Mouse (Mus musculus): ENCODE results near the gene Crb2. TPM values are rescaled to one million over a fixed set of nuclear protein-coding genes. Genes with fewer than 3 reads are reported as not detected.

Gene Crb2
- polyA plus RNA-seq, 1 experiment from 2014 or later: 2.2 TPM

DNA sequence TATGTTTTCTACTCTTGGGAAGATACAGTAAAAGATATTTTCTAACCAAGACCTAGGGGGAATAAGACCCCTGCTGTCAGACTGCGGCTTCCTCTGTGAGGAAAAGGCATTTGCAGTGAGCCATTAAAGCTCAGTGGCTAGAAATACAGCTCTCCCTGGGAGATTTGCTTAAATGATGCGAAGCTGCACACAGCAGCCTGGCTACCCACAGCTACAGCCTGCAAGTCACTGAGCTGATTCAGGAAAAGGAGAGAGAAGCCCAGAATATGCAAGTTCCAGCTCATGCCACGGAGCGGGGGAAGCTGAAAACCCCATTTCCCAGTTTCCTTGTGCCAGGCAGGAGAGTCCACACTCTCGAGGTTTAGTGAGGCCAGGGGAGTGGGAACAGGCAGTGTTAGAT is 46.1 kb downstream of the Crb2 start:
- Histone ChIP-seq H3K4me1 (ENCODE audit: control insufficient read depth in 2 of 2, insufficient read depth in 2 of 2, low read length in 2 of 2) (peaks cover 2 to 8% of the 10 kb centered on the region in 2 experiments; a peak in 2 of 4 replicates), H3K4me3 (ENCODE audit: control insufficient read depth in 1 of 2, insufficient read depth in 1 of 2, low read depth in 1 of 2, low read length in 2 of 2) (no peak overlapping the region), H3K27me3 (ENCODE audit: control insufficient read depth, insufficient read depth, low read length) (no peaks in the 10 kb centered on the region), H3K4me2 (ENCODE audit: low read length) (no peak overlapping the region), H3K27ac (replicated peaks in 1 of 2; ENCODE audit: control insufficient read depth in 1 of 2, insufficient read depth in 1 of 2, low read depth in 2 of 2, low read length in 2 of 2) (no peak overlapping the region), H3K9ac (ENCODE audit: low read length) (no peak overlapping the region), H3K9me3 (ENCODE audit: control insufficient read depth, low read length) (no peaks in the 10 kb centered on the region), H3K36me3 (ENCODE audit: control insufficient read depth, insufficient read depth, low read length) (no peaks in the 10 kb centered on the region)
- WGBS: 74% methylated on average over 5 of the region's 5 CpGs
- no peak for ATAC-seq (ENCODE audit: insufficient number of reproducible peaks, insufficient read depth, low FRiP score, low read depth)

- no peak overlapping the region for H3K4me3 ChIP-seq (ENCODE audit: control insufficient read depth in 1 of 2, insufficient read depth in 1 of 2, low read depth in 1 of 2, low read length in 2 of 2)
- peaks cover 2 to 8% of the 10 kb centered on the region in 2 experiments; a peak in 2 of 4 replicates for H3K4me1 ChIP-seq (ENCODE audit: control insufficient read depth in 2 of 2, insufficient read depth in 2 of 2, low read length in 2 of 2)
- no peak overlapping the region for H3K4me2 ChIP-seq (ENCODE audit: low read length)
- no peak overlapping the region for H3K27ac ChIP-seq (replicated peaks in 1 of 2; ENCODE audit: control insufficient read depth in 1 of 2, insufficient read depth in 1 of 2, low read depth in 2 of 2, low read length in 2 of 2)
- no peaks in the 10 kb centered on the region for H3K36me3 ChIP-seq (ENCODE audit: control insufficient read depth, insufficient read depth, low read length)
- H3K9ac ChIP-seq (ENCODE audit: low read length): no peak overlapping the region
- H3K27me3 ChIP-seq (ENCODE audit: control insufficient read depth, insufficient read depth, low read length): no peaks in the 10 kb centered on the region
- 83% methylated on average over 2 of the region's 2 CpGs for whole genome bisulfite sequencing
- no peak for ATAC-seq (ENCODE audit: insufficient number of reproducible peaks, insufficient read depth, low FRiP score, low read depth)
- H3K9me3 ChIP-seq (ENCODE audit: control insufficient read depth, low read length): no peaks in the 10 kb centered on the region
Measured at GRCm38 (mm10) chr2:37823826-37824225, 47.8 kb downstream of the Crb2 start.

GRCm38 (mm10) chr2:37829758-37830275 is 53.8 kb downstream of the Crb2 start:
- Histone ChIP-seq H3K4me2 (ENCODE audit: low read length) (no peak overlapping the region), H3K36me3 (ENCODE audit: control insufficient read depth, insufficient read depth, low read length) (no peaks in the 10 kb centered on the region), H3K27ac (replicated peaks in 1 of 2; ENCODE audit: control insufficient read depth in 1 of 2, insufficient read depth in 1 of 2, low read depth in 2 of 2, low read length in 2 of 2) (no peak overlapping the region; a peak in 1 of 4 replicates), H3K4me3 (ENCODE audit: control insufficient read depth in 1 of 2, insufficient read depth in 1 of 2, low read depth in 1 of 2, low read length in 2 of 2) (no peak overlapping the region), H3K9ac (ENCODE audit: low read length) (no peak overlapping the region), H3K9me3 (ENCODE audit: control insufficient read depth, low read length) (no peaks in the 10 kb centered on the region), H3K27me3 (ENCODE audit: control insufficient read depth, insufficient read depth, low read length) (no peaks in the 10 kb centered on the region), H3K4me1 (ENCODE audit: control insufficient read depth in 2 of 2, insufficient read depth in 2 of 2, low read length in 2 of 2) (peaks cover 14 to 18% of the 10 kb centered on the region in 2 experiments)
- ATAC-seq (ENCODE audit: insufficient number of reproducible peaks, insufficient read depth, low FRiP score, low read depth): peak; percentile 26; the same call in 1 of the 2 replicates
- 32% methylated on average over 9 of the region's 9 CpGs for WGBS

GRCm38 (mm10) chr2:37832253-37832652 is 56.2 kb downstream of the Crb2 start:
- Histone ChIP-seq H3K9me3 (ENCODE audit: control insufficient read depth, low read length) (no peaks in the 10 kb centered on the region), H3K36me3 (ENCODE audit: control insufficient read depth, insufficient read depth, low read length) (no peaks in the 10 kb centered on the region), H3K27me3 (ENCODE audit: control insufficient read depth, insufficient read depth, low read length) (no peaks in the 10 kb centered on the region), H3K4me3 (ENCODE audit: control insufficient read depth in 1 of 2, insufficient read depth in 1 of 2, low read depth in 1 of 2, low read length in 2 of 2) (no peak overlapping the region), H3K27ac (replicated peaks in 1 of 2; ENCODE audit: control insufficient read depth in 1 of 2, insufficient read depth in 1 of 2, low read depth in 2 of 2, low read length in 2 of 2) (no peak overlapping the region), H3K4me1 (ENCODE audit: control insufficient read depth in 2 of 2, insufficient read depth in 2 of 2, low read length in 2 of 2) (peaks cover 14 to 18% of the 10 kb centered on the region in 2 experiments), H3K4me2 (ENCODE audit: low read length) (no peak overlapping the region), H3K9ac (ENCODE audit: low read length) (no peak overlapping the region)
- ATAC-seq (ENCODE audit: insufficient number of reproducible peaks, insufficient read depth, low FRiP score, low read depth): no peak
- 54% methylated on average over 10 of the region's 10 CpGs for WGBS

- H3K4me3 ChIP-seq (ENCODE audit: control insufficient read depth in 1 of 2, insufficient read depth in 1 of 2, low read depth in 1 of 2, low read length in 2 of 2): no peak overlapping the region
- no peak overlapping the region for H3K4me2 ChIP-seq (ENCODE audit: low read length)
- no peak overlapping the region for H3K27ac ChIP-seq (replicated peaks in 1 of 2; ENCODE audit: control insufficient read depth in 1 of 2, insufficient read depth in 1 of 2, low read depth in 2 of 2, low read length in 2 of 2)
- no peaks in the 10 kb centered on the region for H3K36me3 ChIP-seq (ENCODE audit: control insufficient read depth, insufficient read depth, low read length)
- H3K9ac ChIP-seq (ENCODE audit: low read length): no peak overlapping the region
- 96% methylated on average over 3 of the region's 3 CpGs for WGBS
- no peak for ATAC-seq (ENCODE audit: insufficient number of reproducible peaks, insufficient read depth, low FRiP score, low read depth)
- no peaks in the 10 kb centered on the region for H3K9me3 ChIP-seq (ENCODE audit: control insufficient read depth, low read length)
- H3K4me1 ChIP-seq (ENCODE audit: control insufficient read depth in 2 of 2, insufficient read depth in 2 of 2, low read length in 2 of 2): peaks cover 2% of the 10 kb centered on the region in 2 experiments; a peak in 3 of 4 replicates
- no peaks in the 10 kb centered on the region for H3K27me3 ChIP-seq (ENCODE audit: control insufficient read depth, insufficient read depth, low read length)
Measured at GRCm38 (mm10) chr2:37836926-37837325, 60.9 kb downstream of the Crb2 start.

DNA sequence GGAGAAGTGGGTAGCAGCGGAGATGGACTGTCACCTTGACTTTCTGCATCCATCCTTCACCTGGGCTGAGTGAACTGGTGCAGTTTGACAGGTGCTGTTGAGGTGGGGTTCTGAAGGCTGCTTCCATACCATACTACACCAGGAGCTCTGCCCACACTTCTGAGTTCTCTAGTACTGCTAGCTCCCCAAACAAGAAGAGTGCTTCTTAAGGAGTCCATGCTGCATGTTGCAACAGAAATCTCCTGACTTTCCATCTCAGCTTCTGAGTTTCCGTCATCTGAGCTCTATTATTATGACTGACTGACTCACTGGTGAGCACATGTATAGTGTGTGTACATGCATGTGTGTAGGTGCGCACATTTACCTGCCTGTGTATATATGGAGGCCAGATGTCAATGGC is 61.5 kb downstream of the Crb2 start:
- Histone ChIP-seq H3K9ac (ENCODE audit: low read length) (no peak overlapping the region), H3K27me3 (ENCODE audit: control insufficient read depth, insufficient read depth, low read length) (no peaks in the 10 kb centered on the region), H3K9me3 (ENCODE audit: control insufficient read depth, low read length) (no peaks in the 10 kb centered on the region), H3K36me3 (ENCODE audit: control insufficient read depth, insufficient read depth, low read length) (no peaks in the 10 kb centered on the region), H3K4me3 (ENCODE audit: control insufficient read depth in 1 of 2, insufficient read depth in 1 of 2, low read depth in 1 of 2, low read length in 2 of 2) (no peak overlapping the region), H3K4me1 (ENCODE audit: control insufficient read depth in 2 of 2, insufficient read depth in 2 of 2, low read length in 2 of 2) (peaks cover 4 to 8% of the 10 kb centered on the region in 2 experiments), H3K4me2 (ENCODE audit: low read length) (no peak overlapping the region), H3K27ac (replicated peaks in 1 of 2; ENCODE audit: control insufficient read depth in 1 of 2, insufficient read depth in 1 of 2, low read depth in 2 of 2, low read length in 2 of 2) (no peak overlapping the region)
- 90% methylated on average over 3 of the region's 3 CpGs for WGBS
- ATAC-seq (ENCODE audit: insufficient number of reproducible peaks, insufficient read depth, low FRiP score, low read depth): no peak

GRCm38 (mm10) chr2:37838202-37838984 is 62.3 kb downstream of the Crb2 start:
- 81% methylated on average over 7 of the region's 7 CpGs for WGBS
- no peak overlapping the region for H3K4me2 ChIP-seq (ENCODE audit: low read length)
- H3K27ac ChIP-seq (replicated peaks in 1 of 2; ENCODE audit: control insufficient read depth in 1 of 2, insufficient read depth in 1 of 2, low read depth in 2 of 2, low read length in 2 of 2): no peak overlapping the region
- no peaks in the 10 kb centered on the region for H3K36me3 ChIP-seq (ENCODE audit: control insufficient read depth, insufficient read depth, low read length)
- peaks cover 8 to 16% of the 10 kb centered on the region in 2 experiments for H3K4me1 ChIP-seq (ENCODE audit: control insufficient read depth in 2 of 2, insufficient read depth in 2 of 2, low read length in 2 of 2)
- H3K9ac ChIP-seq (ENCODE audit: low read length): no peak overlapping the region
- no peak overlapping the region for H3K4me3 ChIP-seq (ENCODE audit: control insufficient read depth in 1 of 2, insufficient read depth in 1 of 2, low read depth in 1 of 2, low read length in 2 of 2)
- ATAC-seq (ENCODE audit: insufficient number of reproducible peaks, insufficient read depth, low FRiP score, low read depth): no peak
- H3K27me3 ChIP-seq (ENCODE audit: control insufficient read depth, insufficient read depth, low read length): no peaks in the 10 kb centered on the region
- H3K9me3 ChIP-seq (ENCODE audit: control insufficient read depth, low read length): no peaks in the 10 kb centered on the region

Data from heart, embryonic 14.5 days (tissue).